Mouse (Mus musculus): ENCODE data around the gene Slc3a2. TPM values are rescaled to one million over a fixed set of nuclear protein-coding genes. Genes with fewer than 3 reads are reported as not detected.
A peak's percentile ranks its signal among the peaks of the same experiment; 100 is the strongest.

Gene Slc3a2
- total and polyA plus RNA-seq, 2 experiments from 2014 or later, result 116 to 247 TPM

GRCm38 (mm10) chr19:8679031-8679779, 44.0 kb downstream of the Slc3a2 start:
- ATAC-seq (no peak), DNase-seq (no peak)
- WGBS, result 30% methylated on average over 18 of the region's 18 CpGs
- Histone ChIP-seq H3K4me3 (ENCODE audit: low read depth, low read length) (no peak overlapping the region), H3K4me2 (ENCODE audit: low read depth) (no peak overlapping the region), H3K36me3 (ENCODE audit: insufficient read depth) (peaks cover 8% of the 10 kb centered on the region; the same call in 1 of the 2 replicates), H3K27ac (ENCODE audit: low read depth, low read length) (0 out of 2 replicates have a peak overlapping the region, but pooled peaks have one; percentile 15), H3K4me1 (ENCODE audit: insufficient read depth) (no peaks in the 10 kb centered on the region), H3K9me3 (ENCODE audit: low read length) (no peaks in the 10 kb centered on the region), H3K27me3 (ENCODE audit: insufficient read depth, low read length) (no peaks in the 10 kb centered on the region), H3K9ac (no peak overlapping the region)
- TF ChIP-seq CTCF (IDR thresholded peaks at IDR 0.05; ENCODE audit: low read depth), result 0 out of 2 replicates have a peak, but pooled peaks have one; percentile 16

GRCm38 (mm10) chr19:8673336-8674063, 49.7 kb downstream of the Slc3a2 start:
- 74% methylated on average over 9 of the region's 9 CpGs for WGBS

GRCm38 (mm10) chr19:8672859-8673258, 50.3 kb downstream of the Slc3a2 start:
- Histone ChIP-seq H3K27ac (ENCODE audit: low read depth, low read length) (no peak overlapping the region), H3K27me3 (ENCODE audit: insufficient read depth, low read length) (no peaks in the 10 kb centered on the region), H3K4me2 (ENCODE audit: low read depth) (no peak overlapping the region), H3K4me1 (ENCODE audit: insufficient read depth) (no peaks in the 10 kb centered on the region), H3K4me3 (ENCODE audit: low read depth, low read length) (no peak overlapping the region), H3K36me3 (ENCODE audit: insufficient read depth) (no peaks in the 10 kb centered on the region), H3K9me3 (ENCODE audit: low read length) (no peaks in the 10 kb centered on the region), H3K9ac (no peak overlapping the region)
- 87% methylated on average over 3 of the region's 3 CpGs for whole genome bisulfite sequencing
- ATAC-seq (no peak), DNase-seq (no peak)
- TF ChIP-seq CTCF (IDR thresholded peaks at IDR 0.05; ENCODE audit: low read depth), result no peak

More at GRCm38 (mm10) chr19:8673336-8674063, 49.7 kb downstream of the Slc3a2 start:
- no peak overlapping the region for H3K4me3 ChIP-seq (ENCODE audit: low read depth, low read length)
- no peaks in the 10 kb centered on the region for H3K4me1 ChIP-seq (ENCODE audit: insufficient read depth)
- no peak overlapping the region for H3K9ac ChIP-seq
- ATAC-seq (no peak), DNase-seq (no peak)
- no peak for TF ChIP-seq CTCF (IDR thresholded peaks at IDR 0.05; ENCODE audit: low read depth)
- H3K9me3 ChIP-seq (ENCODE audit: low read length), result no peaks in the 10 kb centered on the region
- H3K27me3 ChIP-seq (ENCODE audit: insufficient read depth, low read length), result no peaks in the 10 kb centered on the region
- H3K4me2 ChIP-seq (ENCODE audit: low read depth), result no peak overlapping the region
- H3K27ac ChIP-seq (ENCODE audit: low read depth, low read length), result no peak overlapping the region
- no peaks in the 10 kb centered on the region for H3K36me3 ChIP-seq (ENCODE audit: insufficient read depth)

- H3K4me3 ChIP-seq (ENCODE audit: low read depth, low read length), result peak overlapping the region; percentile 43
- peak overlapping the region; percentile 91 for H3K4me2 ChIP-seq (ENCODE audit: low read depth)
- 44% methylated on average over 5 of the region's 5 CpGs for WGBS
Measured at GRCm38 (mm10) chr19:8665746-8666145, 57.4 kb downstream of the Slc3a2 start.

GRCm38 (mm10) chr19:8664859-8665258, 58.3 kb downstream of the Slc3a2 start:
- peak overlapping the region; percentile 91 for H3K4me2 ChIP-seq (ENCODE audit: low read depth)
- H3K4me3 ChIP-seq (ENCODE audit: low read depth, low read length), result peak overlapping the region; percentile 43
- H3K4me1 ChIP-seq (ENCODE audit: insufficient read depth), result peaks cover 26% of the 10 kb centered on the region
- no peaks in the 10 kb centered on the region for H3K36me3 ChIP-seq (ENCODE audit: insufficient read depth)
- ATAC-seq, result no peak
- TF ChIP-seq CTCF (IDR thresholded peaks at IDR 0.05; ENCODE audit: low read depth), result no peak
- H3K27me3 ChIP-seq (ENCODE audit: insufficient read depth, low read length), result no peaks in the 10 kb centered on the region
- peak overlapping the region; percentile 64 for H3K9ac ChIP-seq
- H3K27ac ChIP-seq (ENCODE audit: low read depth, low read length), result peak overlapping the region; percentile 72
- DNase-seq, result no peak
- WGBS, result 89% methylated on average over 3 of the region's 3 CpGs
- H3K9me3 ChIP-seq (ENCODE audit: low read length), result no peaks in the 10 kb centered on the region

More at GRCm38 (mm10) chr19:8665746-8666145, 57.4 kb downstream of the Slc3a2 start:
- Histone ChIP-seq H3K27ac (ENCODE audit: low read depth, low read length) (peak overlapping the region; percentile 72), H3K36me3 (ENCODE audit: insufficient read depth) (no peaks in the 10 kb centered on the region), H3K9ac (peak overlapping the region; percentile 64), H3K27me3 (ENCODE audit: insufficient read depth, low read length) (no peaks in the 10 kb centered on the region), H3K4me1 (ENCODE audit: insufficient read depth) (peaks cover 26% of the 10 kb centered on the region), H3K9me3 (ENCODE audit: low read length) (no peaks in the 10 kb centered on the region)
- ATAC-seq, result peak; percentile 20
- no peak for TF ChIP-seq CTCF (IDR thresholded peaks at IDR 0.05; ENCODE audit: low read depth)
- DNase-seq, result peak; percentile 32

GRCm38 (mm10) chr19:8663911-8664421, 59.2 kb downstream of the Slc3a2 start:
- Histone ChIP-seq H3K9ac (peak overlapping the region; percentile 64), H3K4me1 (ENCODE audit: insufficient read depth) (peaks cover 26% of the 10 kb centered on the region), H3K9me3 (ENCODE audit: low read length) (no peaks in the 10 kb centered on the region), H3K27me3 (ENCODE audit: insufficient read depth, low read length) (no peaks in the 10 kb centered on the region), H3K4me2 (ENCODE audit: low read depth) (peak overlapping the region; percentile 91), H3K27ac (ENCODE audit: low read depth, low read length) (peak overlapping the region; percentile 72), H3K4me3 (ENCODE audit: low read depth, low read length) (peak overlapping the region; percentile 43), H3K36me3 (ENCODE audit: insufficient read depth) (no peaks in the 10 kb centered on the region)
- WGBS, result 24% methylated on average over 10 of the region's 10 CpGs
- ATAC-seq (peak; percentile 64), DNase-seq (peak; percentile 81)
- 0 out of 2 replicates have a peak, but pooled peaks have one; percentile 17 for TF ChIP-seq CTCF (IDR thresholded peaks at IDR 0.05; ENCODE audit: low read depth)

All from forebrain, postnatal 0 days (tissue).